Mouse (Mus musculus): Measurements from ENCODE around the gene Lcor. TPM values are rescaled to one million over a fixed set of nuclear protein-coding genes. Genes with fewer than 3 reads are reported as not detected.

Gene Lcor
- polyA plus RNA-seq, 1 experiment from 2014 or later: 10.7 TPM

- Histone ChIP-seq H3K36me3 (ENCODE audit: control insufficient read depth, insufficient read depth, low read length) (peaks cover 2% of the 10 kb centered on the region), H3K9ac (ENCODE audit: low read length) (no peak overlapping the region), H3K9me3 (ENCODE audit: control insufficient read depth, low read length) (no peaks in the 10 kb centered on the region), H3K4me3 (ENCODE audit: low read length) (no peak overlapping the region), H3K4me1 (replicated peaks; ENCODE audit: control insufficient read depth, insufficient read depth, low read length) (no peaks in the 10 kb centered on the region), H3K4me2 (ENCODE audit: low read depth, low read length) (no peak overlapping the region), H3K27me3 (ENCODE audit: control insufficient read depth, insufficient read depth, low read depth, low read length) (no peaks in the 10 kb centered on the region), H3K27ac (ENCODE audit: low read length) (no peak overlapping the region)
- no peak for ATAC-seq (ENCODE audit: low read depth)
These were observed 95.1 kb downstream of the Lcor start for GRCm38 (mm10) chr19:41577576-41577975.

DNA sequence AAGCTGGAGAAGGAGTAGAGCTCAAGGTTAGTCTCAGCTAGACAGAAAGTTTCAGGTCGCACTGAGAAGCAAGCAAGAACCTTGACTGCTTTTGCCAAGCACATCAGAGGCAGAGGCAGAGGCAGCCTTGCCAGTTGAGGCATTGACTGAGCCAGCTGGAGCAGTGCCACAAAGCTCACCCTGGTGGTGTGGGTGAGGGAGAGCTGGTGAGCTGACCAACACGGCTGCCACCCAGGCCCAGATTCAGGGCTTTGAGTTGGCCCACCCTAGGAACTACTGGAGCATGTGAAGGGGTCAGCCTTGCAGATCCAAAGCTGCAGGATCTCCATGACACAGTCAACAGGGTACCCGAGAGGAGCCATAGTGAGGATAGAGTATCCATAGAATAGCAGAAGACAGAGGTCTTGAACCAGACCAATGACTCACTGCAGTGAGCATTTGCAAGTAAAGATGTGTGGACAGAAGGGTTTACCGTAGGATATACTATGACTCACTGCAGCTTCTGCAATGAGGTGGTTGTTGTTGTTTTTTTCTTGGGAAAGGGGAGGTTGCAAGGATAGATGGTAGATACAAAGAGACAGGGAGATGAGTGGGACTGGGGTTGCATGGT lies 97.0 kb downstream of the Lcor start:
- Histone ChIP-seq H3K9ac (ENCODE audit: low read length) (no peak overlapping the region), H3K4me3 (ENCODE audit: low read length) (no peak overlapping the region), H3K4me1 (replicated peaks; ENCODE audit: control insufficient read depth, insufficient read depth, low read length) (no peaks in the 10 kb centered on the region), H3K36me3 (ENCODE audit: control insufficient read depth, insufficient read depth, low read length) (peaks cover 7% of the 10 kb centered on the region), H3K9me3 (ENCODE audit: control insufficient read depth, low read length) (no peaks in the 10 kb centered on the region), H3K27me3 (ENCODE audit: control insufficient read depth, insufficient read depth, low read depth, low read length) (no peaks in the 10 kb centered on the region), H3K27ac (ENCODE audit: low read length) (no peak overlapping the region), H3K4me2 (ENCODE audit: low read depth, low read length) (no peak overlapping the region)
- no peak for ATAC-seq (ENCODE audit: low read depth)
- 81% methylated on average over 4 of the region's 4 CpGs for WGBS

DNA sequence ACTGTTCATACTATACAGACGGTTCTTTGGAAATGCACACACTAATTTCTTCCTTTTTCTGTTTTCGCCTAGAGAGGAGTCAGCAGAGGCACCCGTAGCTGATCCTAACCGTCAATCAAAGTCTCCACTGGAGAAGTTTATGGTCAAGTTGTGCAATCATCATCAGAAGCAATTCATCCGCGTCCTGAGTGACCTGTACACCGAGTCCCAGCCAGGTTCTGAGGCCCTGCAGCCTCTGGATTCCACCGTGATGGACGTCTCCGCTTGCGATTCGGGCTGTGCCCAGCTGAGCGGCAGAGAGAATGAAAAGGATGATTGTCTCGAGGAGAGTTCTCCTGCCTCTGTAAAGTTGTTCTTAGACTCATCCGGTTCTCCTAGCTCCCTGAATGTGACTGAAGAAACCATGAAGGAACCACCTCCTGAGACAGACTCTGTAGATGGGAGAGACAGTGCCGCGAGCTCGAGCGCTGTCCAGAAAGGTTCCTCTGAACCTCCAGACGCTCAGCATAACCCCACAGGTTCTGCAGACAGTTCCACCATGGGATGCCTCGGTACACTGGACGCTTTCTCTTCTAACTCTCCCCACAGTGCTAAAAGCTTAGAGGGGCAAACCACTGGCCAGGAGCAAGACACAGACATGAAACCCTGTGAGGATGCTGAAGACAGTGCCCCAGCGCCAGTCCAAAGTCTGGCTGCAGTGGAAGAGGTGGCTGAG lies 99.4 kb downstream of the Lcor start, which contains the start of gene Gm340:
Gene Gm340, plus strand, starts transcription at position 665 of the 715 bp plus-strand sequence.
- ATAC-seq (ENCODE audit: low read depth): no peak
- Histone ChIP-seq H3K4me3 (ENCODE audit: low read length) (no peak within 1 kb of the TSS), H3K4me1 (replicated peaks; ENCODE audit: control insufficient read depth, insufficient read depth, low read length) (no peaks in the 10 kb centered on the region), H3K36me3 (ENCODE audit: control insufficient read depth, insufficient read depth, low read length) (peaks cover 18% of the 10 kb centered on the region), H3K4me2 (ENCODE audit: low read depth, low read length) (no peak within 1 kb of the TSS), H3K9ac (ENCODE audit: low read length) (no peak within 1 kb of the TSS), H3K9me3 (ENCODE audit: control insufficient read depth, low read length) (no peaks in the 10 kb centered on the region), H3K27me3 (ENCODE audit: control insufficient read depth, insufficient read depth, low read depth, low read length) (no peaks in the 10 kb centered on the region), H3K27ac (ENCODE audit: low read length) (no peak within 1 kb of the TSS)
- 92% methylated on average over 23 of the region's 23 CpGs for WGBS

DNA sequence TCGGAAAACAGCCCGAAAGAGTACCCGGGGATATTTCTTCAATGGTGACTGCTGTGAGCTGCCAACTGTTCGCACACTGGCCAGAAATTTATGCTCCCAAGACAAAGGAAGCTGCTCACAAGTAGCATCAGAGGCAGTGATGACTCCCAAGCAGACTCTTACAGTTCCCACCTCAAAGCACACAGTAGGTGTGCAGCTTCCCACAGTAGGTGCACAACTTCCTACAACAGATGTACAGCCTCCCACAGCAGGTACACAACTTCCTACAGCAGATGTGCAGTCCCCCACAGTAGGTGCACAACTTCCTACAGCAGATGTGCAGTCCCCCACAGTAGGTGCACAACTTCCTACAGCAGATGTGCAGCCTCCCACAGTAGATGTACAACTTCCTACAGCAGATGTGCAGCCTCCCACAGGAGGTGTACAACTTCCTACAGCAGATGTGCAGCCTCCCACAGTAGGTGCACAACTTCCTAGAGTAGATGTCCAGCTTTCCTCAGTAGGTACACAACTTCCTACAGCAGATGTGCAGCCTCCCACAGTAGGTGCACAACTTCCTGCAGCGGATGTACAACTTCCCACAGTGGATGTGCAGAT lies 100.6 kb downstream of the Lcor start:
- H3K4me3 ChIP-seq (ENCODE audit: low read length): no peak overlapping the region
- 92% methylated on average over 5 of the region's 5 CpGs for WGBS
- no peaks in the 10 kb centered on the region for H3K9me3 ChIP-seq (ENCODE audit: control insufficient read depth, low read length)
- no peak overlapping the region for H3K27ac ChIP-seq (ENCODE audit: low read length)
- H3K36me3 ChIP-seq (ENCODE audit: control insufficient read depth, insufficient read depth, low read length): peaks cover 18% of the 10 kb centered on the region
- no peak for ATAC-seq (ENCODE audit: low read depth)
- H3K9ac ChIP-seq (ENCODE audit: low read length): no peak overlapping the region
- no peaks in the 10 kb centered on the region for H3K4me1 ChIP-seq (replicated peaks; ENCODE audit: control insufficient read depth, insufficient read depth, low read length)
- H3K4me2 ChIP-seq (ENCODE audit: low read depth, low read length): no peak overlapping the region
- no peaks in the 10 kb centered on the region for H3K27me3 ChIP-seq (ENCODE audit: control insufficient read depth, insufficient read depth, low read depth, low read length)

DNA sequence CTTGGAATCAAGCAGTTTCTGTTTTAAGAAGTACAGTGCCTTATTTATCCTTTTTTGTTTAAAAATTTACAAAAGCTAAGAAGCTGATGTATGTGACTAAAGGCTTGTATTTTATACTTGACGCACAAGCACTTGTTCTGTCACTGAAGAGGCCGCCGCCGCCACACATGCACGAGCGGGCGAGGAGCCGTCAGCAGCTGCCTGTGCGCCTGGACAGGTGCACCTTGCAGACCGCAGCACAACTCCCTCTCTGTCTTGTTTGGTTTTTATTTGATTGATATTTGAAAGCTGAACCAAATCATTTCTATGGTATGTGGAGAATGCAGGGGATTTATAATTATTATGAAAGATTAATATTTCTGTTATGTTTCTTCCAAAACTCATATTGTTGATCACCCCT lies 104.3 kb downstream of the Lcor start:
- ATAC-seq (ENCODE audit: low read depth): no peak
- WGBS: 78% methylated on average over 10 of the region's 10 CpGs

GRCm38 (mm10) chr19:41587431-41588222 lies 105.2 kb downstream of the Lcor start:
- no peak overlapping the region for H3K27ac ChIP-seq (ENCODE audit: low read length)
- ATAC-seq (ENCODE audit: low read depth): no peak
- H3K4me1 ChIP-seq (replicated peaks; ENCODE audit: control insufficient read depth, insufficient read depth, low read length): no peaks in the 10 kb centered on the region
- H3K27me3 ChIP-seq (ENCODE audit: control insufficient read depth, insufficient read depth, low read depth, low read length): no peaks in the 10 kb centered on the region
- peaks cover 15% of the 10 kb centered on the region for H3K36me3 ChIP-seq (ENCODE audit: control insufficient read depth, insufficient read depth, low read length)
- H3K4me3 ChIP-seq (ENCODE audit: low read length): no peak overlapping the region
- no peak overlapping the region for H3K4me2 ChIP-seq (ENCODE audit: low read depth, low read length)
- no peaks in the 10 kb centered on the region for H3K9me3 ChIP-seq (ENCODE audit: control insufficient read depth, low read length)
- 88% methylated on average over 20 of the region's 20 CpGs for WGBS
- no peak overlapping the region for H3K9ac ChIP-seq (ENCODE audit: low read length)

More for the DNA sequence above, 104.3 kb downstream of the Lcor start:
- no peak overlapping the region for H3K4me2 ChIP-seq (ENCODE audit: low read depth, low read length)
- H3K36me3 ChIP-seq (ENCODE audit: control insufficient read depth, insufficient read depth, low read length): peaks cover 18% of the 10 kb centered on the region
- no peaks in the 10 kb centered on the region for H3K27me3 ChIP-seq (ENCODE audit: control insufficient read depth, insufficient read depth, low read depth, low read length)
- no peak overlapping the region for H3K27ac ChIP-seq (ENCODE audit: low read length)
- no peaks in the 10 kb centered on the region for H3K4me1 ChIP-seq (replicated peaks; ENCODE audit: control insufficient read depth, insufficient read depth, low read length)
- H3K9me3 ChIP-seq (ENCODE audit: control insufficient read depth, low read length): no peaks in the 10 kb centered on the region
- H3K4me3 ChIP-seq (ENCODE audit: low read length): no peak overlapping the region
- no peak overlapping the region for H3K9ac ChIP-seq (ENCODE audit: low read length)

GRCm38 (mm10) chr19:41589026-41589425 lies 106.6 kb downstream of the Lcor start:
- Histone ChIP-seq H3K4me2 (ENCODE audit: low read depth, low read length) (no peak overlapping the region), H3K4me1 (replicated peaks; ENCODE audit: control insufficient read depth, insufficient read depth, low read length) (no peaks in the 10 kb centered on the region), H3K27me3 (ENCODE audit: control insufficient read depth, insufficient read depth, low read depth, low read length) (no peaks in the 10 kb centered on the region), H3K36me3 (ENCODE audit: control insufficient read depth, insufficient read depth, low read length) (peaks cover 13% of the 10 kb centered on the region), H3K4me3 (ENCODE audit: low read length) (no peak overlapping the region), H3K9ac (ENCODE audit: low read length) (no peak overlapping the region), H3K27ac (ENCODE audit: low read length) (no peak overlapping the region), H3K9me3 (ENCODE audit: control insufficient read depth, low read length) (no peaks in the 10 kb centered on the region)
- 84% methylated on average over 7 of the region's 7 CpGs for WGBS
- ATAC-seq (ENCODE audit: low read depth): no peak

DNA sequence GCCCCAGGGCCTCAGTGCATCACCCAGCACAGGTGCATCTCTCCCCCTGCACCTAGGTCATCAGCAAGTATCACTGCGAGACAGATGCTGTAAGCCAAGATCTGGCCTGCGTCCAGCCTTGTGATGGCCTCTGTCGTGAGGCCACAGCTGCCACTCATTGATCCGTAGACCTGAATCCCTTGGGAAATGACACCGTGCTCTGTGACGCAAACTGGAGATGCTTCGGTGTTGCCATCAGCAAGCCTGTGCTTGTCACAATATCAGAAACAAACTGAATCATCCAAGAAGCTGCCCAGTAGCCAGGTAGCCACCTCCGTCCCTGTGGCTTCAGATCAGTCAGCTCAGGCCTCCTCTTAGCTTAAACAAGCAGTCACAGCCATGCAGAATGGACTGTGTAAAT lies 107.2 kb downstream of the Lcor start:
- no peak overlapping the region for H3K27ac ChIP-seq (ENCODE audit: low read length)
- peaks cover 8% of the 10 kb centered on the region; the same call in 1 of the 2 replicates for H3K36me3 ChIP-seq (ENCODE audit: control insufficient read depth, insufficient read depth, low read length)
- H3K27me3 ChIP-seq (ENCODE audit: control insufficient read depth, insufficient read depth, low read depth, low read length): no peaks in the 10 kb centered on the region
- no peak overlapping the region for H3K4me3 ChIP-seq (ENCODE audit: low read length)
- ATAC-seq (ENCODE audit: low read depth): no peak
- H3K4me2 ChIP-seq (ENCODE audit: low read depth, low read length): no peak overlapping the region
- WGBS: 89% methylated on average over 8 of the region's 8 CpGs
- no peaks in the 10 kb centered on the region for H3K9me3 ChIP-seq (ENCODE audit: control insufficient read depth, low read length)
- no peaks in the 10 kb centered on the region for H3K4me1 ChIP-seq (replicated peaks; ENCODE audit: control insufficient read depth, insufficient read depth, low read length)
- no peak overlapping the region for H3K9ac ChIP-seq (ENCODE audit: low read length)

DNA sequence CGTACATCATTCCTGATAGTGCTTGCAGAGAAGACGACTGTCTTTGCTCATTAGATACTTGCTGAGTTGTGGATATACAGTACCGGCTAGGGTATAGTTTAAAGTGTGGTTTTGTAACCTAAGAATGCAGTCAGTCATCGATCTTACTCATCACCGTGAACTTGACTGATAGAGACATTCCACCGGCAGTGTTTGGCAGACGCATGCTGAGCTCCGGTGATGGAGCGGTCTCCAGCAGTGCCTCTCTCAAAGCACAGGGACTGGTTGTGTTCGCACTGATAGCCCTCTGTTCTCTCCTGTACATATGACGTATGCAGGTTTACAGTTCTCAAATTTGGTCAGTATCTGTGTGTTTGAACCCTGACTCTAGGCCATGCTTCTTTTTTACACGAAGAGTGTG lies 109.4 kb downstream of the Lcor start:
- ATAC-seq (ENCODE audit: low read depth): no peak
- no peaks in the 10 kb centered on the region for H3K9me3 ChIP-seq (ENCODE audit: control insufficient read depth, low read length)
- 62% methylated on average over 12 of the region's 12 CpGs for WGBS

More for the DNA sequence above, 109.4 kb downstream of the Lcor start:
- Histone ChIP-seq H3K36me3 (ENCODE audit: control insufficient read depth, insufficient read depth, low read length) (no peaks in the 10 kb centered on the region), H3K4me3 (ENCODE audit: low read length) (no peak overlapping the region), H3K9ac (ENCODE audit: low read length) (no peak overlapping the region), H3K27me3 (ENCODE audit: control insufficient read depth, insufficient read depth, low read depth, low read length) (no peaks in the 10 kb centered on the region), H3K4me1 (replicated peaks; ENCODE audit: control insufficient read depth, insufficient read depth, low read length) (no peaks in the 10 kb centered on the region), H3K27ac (ENCODE audit: low read length) (no peak overlapping the region), H3K4me2 (ENCODE audit: low read depth, low read length) (no peak overlapping the region)

All from lung, embryonic 16.5 days (tissue).